Mouse (Mus musculus) CH12.LX (cell line): ENCODE results near the gene Plbd2.

ENCODE experiments used
- CTCF ChIP-seq, 2 experiments: IDR thresholded peaks in 1 of 2; conservative IDR thresholded peaks in 1 of 2; 2 replicates each; pipeline ENCODE4 v1.5.1; 2011 to 2012; ENCODE audit warnings: low read depth in 2 of 2, low read length in 2 of 2, improper control_type of control experiment in 1 of 2, inconsistent platforms in 1 of 2, mild to moderate bottlenecking in 1 of 2, moderate library complexity in 1 of 2
- E2F4 ChIP-seq: IDR thresholded peaks from 2 replicates; pipeline ENCODE4 v1.6.1; 2011; ENCODE audit warnings: low read depth, low read length, improper control_type of control experiment; ENCODE audit not compliant: insufficient replicate concordance
- MAX ChIP-seq: IDR thresholded peaks from 2 replicates; pipeline ENCODE4 v1.6.1; 2011; ENCODE audit warnings: low read length, improper control_type of control experiment
- PAX5 ChIP-seq: IDR thresholded peaks from 2 replicates; pipeline ENCODE4 v1.6.1; 2012; ENCODE audit warnings: low read length, inconsistent platforms, mixed read lengths
- POLR2A ChIP-seq: IDR thresholded peaks from 2 replicates; pipeline ENCODE4 v1.6.1; 2011; ENCODE audit warnings: low read depth, mild to moderate bottlenecking, improper control_type of control experiment, low read length
- RCOR1 ChIP-seq: conservative IDR thresholded peaks from 2 replicates; pipeline ENCODE4 v1.6.1; 2012; ENCODE audit warnings: low read depth, mild to moderate bottlenecking, inconsistent platforms, low read length, improper control_type of control experiment
- USF1 ChIP-seq: IDR thresholded peaks from 2 replicates; pipeline ENCODE4 v1.6.1; 2014; ENCODE audit warnings: low read depth, mild to moderate bottlenecking, inconsistent platforms, low read length, improper control_type of control experiment

DNA sequence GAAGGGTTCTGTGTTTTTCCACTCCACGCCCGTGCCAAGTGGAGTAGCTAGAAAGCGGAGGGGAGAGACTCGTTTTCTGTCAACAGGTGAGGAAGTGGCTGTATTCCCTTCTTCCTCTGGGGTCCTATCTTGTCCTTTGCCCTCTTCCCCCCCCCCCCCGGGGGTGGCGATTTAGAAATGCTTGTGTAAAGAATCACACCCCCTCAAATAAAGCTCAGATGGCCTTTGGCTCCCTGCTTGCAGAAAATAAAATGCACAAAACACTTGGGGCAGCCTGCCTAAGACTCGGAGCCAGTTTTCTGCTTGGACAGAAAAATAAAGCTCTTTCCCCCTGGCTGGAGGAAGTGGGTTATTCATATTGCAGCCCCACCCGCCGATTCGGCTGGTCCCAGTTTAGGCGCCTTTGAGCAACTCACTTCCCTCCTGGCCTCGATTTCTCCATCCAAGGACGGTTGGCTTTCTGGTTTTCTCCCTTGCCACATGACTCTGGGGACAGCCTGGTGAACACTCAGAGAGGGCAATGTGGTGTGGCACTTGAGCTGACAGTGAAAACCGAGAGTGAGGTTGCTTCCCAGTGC, 8.3 kb upstream of the Plbd2 start:
- TF ChIP-seq E2F4: no peak
- no peak for TF ChIP-seq PAX5
- no peak for TF ChIP-seq CTCF (conservative IDR thresholded peaks at IDR 0.05 in 1 of 2, IDR thresholded peaks at IDR 0.05 in 1 of 2; ENCODE audit: low read depth in 2 of 2, low read length in 2 of 2)
- TF ChIP-seq USF1: no peak
- no peak for TF ChIP-seq POLR2A
- TF ChIP-seq RCOR1: no peak
- no peak for TF ChIP-seq MAX
